27 mouse cellular contexts compared by ENCODE assay signal in the genomic region with DNA sequence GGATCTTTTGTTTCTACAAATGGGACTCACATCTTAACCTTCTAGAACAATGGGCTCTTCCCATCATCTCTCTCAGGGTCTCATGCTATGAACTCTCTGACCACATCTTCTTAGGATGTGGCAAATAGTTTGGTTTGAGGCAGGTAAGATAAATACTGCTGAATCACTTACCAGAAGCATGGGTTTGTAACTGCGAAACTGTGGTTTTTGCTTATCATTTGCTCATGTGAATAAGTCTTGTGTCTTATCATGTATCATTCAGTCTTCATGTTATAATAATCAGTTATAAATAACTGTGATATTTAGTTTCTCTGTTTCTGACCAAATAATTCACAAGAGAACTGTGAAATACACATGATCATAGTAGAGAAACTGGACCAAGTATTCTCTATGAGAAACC. TPM values are rescaled to one million over a fixed set of nuclear protein-coding genes. Genes with fewer than 3 reads are reported as not detected.
"Had no signal": no experiment of that assay in that cellular context is flagged by ENCODE, and none has a peak within 500 bp of the region (broad histone marks: within the 10 kb centered on the region; RNA-seq: fewer than 3 reads in every experiment).

No protein-coding gene starts in this region.

- H3K4me3 ChIP-seq: lung, embryonic 15.5 days; midbrain, embryonic 10.5 days; midbrain, embryonic 12.5 days; myocyte; neural tube, embryonic 13.5 days; neural tube, embryonic 15.5 days had no signal

- H3K9ac ChIP-seq: lung, embryonic 15.5 days; midbrain, embryonic 12.5 days; neural tube, embryonic 13.5 days; neural tube, embryonic 15.5 days had no signal

- H3K27me3 ChIP-seq: lung, embryonic 15.5 days; midbrain, embryonic 12.5 days; neural tube, embryonic 13.5 days; neural tube, embryonic 15.5 days had no signal

- H3K27ac ChIP-seq: lung, embryonic 15.5 days; macrophage; midbrain, embryonic 10.5 days; midbrain, embryonic 12.5 days; neural tube, embryonic 13.5 days; neural tube, embryonic 15.5 days had no signal

- H3K4me2 ChIP-seq: lung, embryonic 15.5 days; midbrain, embryonic 12.5 days; neural tube, embryonic 13.5 days; neural tube, embryonic 15.5 days had no signal

- DNase-seq: lung, adult 2 months; lung, postnatal 14 days; lung, postnatal 36 days; midbrain, embryonic 14.5 days; retina, postnatal 1 day; right cerebral cortex, adult 18-20 months; right cerebral cortex, postnatal 25 days; right cerebral cortex, postnatal 4 days; spleen, adult 18-20 months; thymus, adult 18-20 months; thymus, postnatal 14 days; thymus, postnatal 36 days had no signal

- H3K4me1 ChIP-seq: lung, embryonic 15.5 days; midbrain, embryonic 10.5 days; midbrain, embryonic 12.5 days; neural tube, embryonic 13.5 days; neural tube, embryonic 15.5 days had no signal

- H3K36me3 ChIP-seq: lung, embryonic 15.5 days; midbrain, embryonic 10.5 days; midbrain, embryonic 12.5 days; neural tube, embryonic 13.5 days; neural tube, embryonic 15.5 days had no signal

- ATAC-seq: lung, postnatal 0 days; midbrain, embryonic 16.5 days had no signal

- H3K9me3 ChIP-seq: lung, embryonic 15.5 days; midbrain, embryonic 10.5 days; midbrain, embryonic 12.5 days; neural tube, embryonic 13.5 days; neural tube, embryonic 15.5 days had no signal

RNA-seq across cellular contexts. Expression of gene Gzmb, which starts 4.0 kb away (rescaled TPM):
- polyA plus RNA-seq: midbrain, embryonic 10.5 days; midbrain, embryonic 12.5 days; midbrain, embryonic 14.5 days; midbrain, embryonic 16.5 days; myocyte; neural tube, embryonic 11.5 days; neural tube, embryonic 13.5 days; neural tube, embryonic 15.5 days had no signal

RNA-seq across cellular contexts. Expression of gene Gzmc, which starts 31.7 kb away (rescaled TPM):
- total RNA-seq: megakaryocyte-erythroid progenitor cell, adult 5-6 weeks had no signal
- polyA plus RNA-seq: lung, adult 2 months; lung, embryonic 15.5 days; lung, postnatal 0 days; macrophage; midbrain, embryonic 10.5 days; midbrain, embryonic 14.5 days; midbrain, embryonic 16.5 days; myocyte; neural tube, embryonic 13.5 days; neural tube, embryonic 15.5 days; small intestine, adult 2 months; stomach, embryonic 14.5 days; stomach, embryonic 16.5 days had no signal

RNA-seq across cellular contexts. Expression of gene Gzmf, which starts 54.9 kb away (rescaled TPM):
- total RNA-seq: megakaryocyte, adult 5-6 weeks; megakaryocyte-erythroid progenitor cell, adult 5-6 weeks had no signal
- polyA plus RNA-seq: lung, adult 2 months; lung, embryonic 15.5 days; lung, postnatal 0 days; macrophage; midbrain, embryonic 10.5 days; midbrain, embryonic 12.5 days; midbrain, embryonic 14.5 days; midbrain, embryonic 16.5 days; myocyte; neural tube, embryonic 11.5 days; neural tube, embryonic 13.5 days; neural tube, embryonic 15.5 days; small intestine, adult 2 months; stomach, embryonic 14.5 days; stomach, embryonic 16.5 days had no signal
